Mouse (Mus musculus): ENCODE results near the gene Gata3.

Gene Gata3

GRCm38 (mm10) chr2:9874467-9875219 lies 15.2 kb downstream of the Gata3 start:
- in situ Hi-C loops (cut with MboI, MseI): loop anchor here (5.0 to 25.0 kb wide), 2 partner anchors 297 to 1338 kb away; no protein-coding TSS in a partner anchor

- in situ Hi-C loops (cut with MboI, MseI): loop anchor here (5.0 to 25.0 kb wide), 2 partner anchors 296 to 1339 kb away; no protein-coding TSS in a partner anchor
Observed at GRCm38 (mm10) chr2:9873757-9874156, 16.1 kb downstream of the Gata3 start.

DNA sequence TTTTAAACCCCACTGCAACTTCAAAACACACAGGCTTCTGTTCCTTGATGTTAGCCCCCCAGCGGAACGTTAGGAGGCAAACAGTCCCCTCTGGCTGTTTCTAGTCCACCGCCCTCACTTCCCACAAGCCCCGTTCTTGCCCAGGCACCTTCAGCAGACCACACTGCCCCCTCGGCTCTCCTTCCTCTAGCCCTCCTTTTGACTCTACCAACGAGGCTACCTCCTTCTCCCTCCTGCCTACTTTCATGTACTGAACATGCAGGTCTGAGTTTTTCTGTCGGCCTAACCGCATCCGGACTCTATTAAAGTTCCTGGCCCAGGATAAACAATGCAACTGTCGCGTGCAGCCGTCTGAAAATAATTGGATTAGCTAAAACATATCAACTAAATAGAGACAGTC lies 17.2 kb downstream of the Gata3 start:
- in situ Hi-C loops (cut with MboI, MseI): loop anchor here (5.0 to 25.0 kb wide), 2 partner anchors 295 to 1340 kb away; no protein-coding TSS in a partner anchor

DNA sequence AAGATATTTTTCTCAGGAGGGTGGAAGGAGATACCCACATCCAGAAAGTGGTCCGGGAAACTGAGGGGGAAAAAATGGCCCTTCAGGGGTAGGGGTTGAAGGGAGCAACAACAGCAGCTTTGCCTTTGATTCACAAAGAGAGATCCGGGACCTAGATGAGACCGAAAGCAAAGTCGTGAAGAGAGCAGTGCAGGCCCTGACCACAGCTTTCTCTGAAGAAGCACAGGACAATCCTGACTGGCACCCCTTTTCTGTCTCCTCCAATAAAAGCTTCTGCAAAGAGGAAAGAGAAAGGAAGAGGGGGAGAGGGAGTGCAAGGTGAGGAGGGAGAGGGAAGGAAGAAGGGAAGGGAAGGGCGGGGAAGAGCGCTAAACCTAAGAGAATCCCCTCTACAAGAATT lies 18.0 kb downstream of the Gata3 start:
- in situ Hi-C loops (cut with MboI, MseI): loop anchor here (5.0 to 25.0 kb wide), 2 partner anchors 294 to 1341 kb away; no protein-coding TSS in a partner anchor

GRCm38 (mm10) chr2:9871141-9871716 lies 18.6 kb downstream of the Gata3 start:
- in situ Hi-C loops (cut with MboI, MseI): loop anchor here (5.0 to 25.0 kb wide), 2 partner anchors 294 to 1341 kb away; no protein-coding TSS in a partner anchor

- in situ Hi-C loops (cut with MboI, MseI): loop anchor here (25.0 kb wide), 1 partner anchor 1345 kb away; no protein-coding TSS in a partner anchor
Observed at GRCm38 (mm10) chr2:9867092-9867825, 22.6 kb downstream of the Gata3 start.

DNA sequence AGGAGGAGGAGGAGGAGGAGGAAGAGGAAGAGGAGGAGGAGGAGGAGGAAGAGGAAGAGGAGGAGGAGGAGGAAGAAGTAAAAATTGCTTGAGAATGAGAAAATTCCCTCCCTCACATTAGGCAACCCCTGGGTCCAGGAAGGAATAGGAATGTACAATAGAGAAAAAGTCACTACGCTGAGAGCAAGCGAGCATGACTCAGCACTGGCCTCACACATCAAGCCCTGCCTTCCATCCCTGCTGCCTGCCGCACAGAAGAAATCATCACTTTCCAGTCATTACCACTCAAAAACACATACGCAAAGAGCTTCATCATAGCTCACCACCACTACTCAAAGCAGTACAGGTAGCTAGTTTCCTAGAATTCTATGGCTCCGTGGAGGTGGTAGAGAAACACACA lies 29.1 kb downstream of the Gata3 start:
- in situ Hi-C loops (cut with MboI, MseI): loop anchor here (25.0 kb wide), 1 partner anchor 1352 kb away; no protein-coding TSS in a partner anchor

- in situ Hi-C loops (cut with MboI, MseI): loop anchor here (25.0 kb wide), 1 partner anchor 1356 kb away; no protein-coding TSS in a partner anchor
Observed at GRCm38 (mm10) chr2:9855861-9856260, 34.0 kb downstream of the Gata3 start.

DNA sequence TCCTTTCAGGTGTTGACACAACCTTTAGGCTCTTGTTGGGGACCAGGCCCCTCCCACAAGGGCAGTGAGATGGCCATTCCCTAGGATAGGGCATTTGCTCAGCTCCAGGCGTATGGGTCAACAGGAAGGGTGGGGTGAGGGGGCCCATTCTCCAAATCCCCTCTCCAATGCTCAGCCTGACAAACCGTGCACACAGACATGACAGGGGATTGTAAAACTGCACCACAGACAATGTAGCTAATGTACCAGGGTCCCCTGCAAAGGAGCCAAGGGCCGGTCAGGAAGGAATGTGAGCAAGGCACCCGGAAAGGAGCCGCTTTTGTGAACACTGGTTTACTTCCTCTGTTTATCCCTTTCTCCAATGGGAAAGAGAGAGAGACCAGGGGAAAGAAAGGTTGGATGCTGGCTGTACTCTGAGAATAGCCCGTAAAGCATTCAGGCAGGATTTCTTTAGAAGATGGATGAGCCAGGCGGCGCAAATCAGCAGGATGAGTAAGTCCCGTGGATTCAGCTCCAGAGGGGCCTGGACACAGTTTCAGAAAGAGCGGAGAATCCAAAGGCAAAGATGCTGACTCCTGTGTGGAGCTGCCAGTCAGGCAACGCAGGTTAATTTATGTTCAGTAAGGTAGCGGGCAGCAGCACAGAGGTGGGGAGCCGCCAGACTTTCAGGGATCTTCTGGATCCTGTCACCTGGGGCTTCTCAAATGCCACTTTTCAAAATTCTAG lies 36.8 kb downstream of the Gata3 start:
- in situ Hi-C loops (cut with MboI, MseI): loop anchor here (25.0 kb wide), 1 partner anchor 1359 kb away; no protein-coding TSS in a partner anchor

DNA sequence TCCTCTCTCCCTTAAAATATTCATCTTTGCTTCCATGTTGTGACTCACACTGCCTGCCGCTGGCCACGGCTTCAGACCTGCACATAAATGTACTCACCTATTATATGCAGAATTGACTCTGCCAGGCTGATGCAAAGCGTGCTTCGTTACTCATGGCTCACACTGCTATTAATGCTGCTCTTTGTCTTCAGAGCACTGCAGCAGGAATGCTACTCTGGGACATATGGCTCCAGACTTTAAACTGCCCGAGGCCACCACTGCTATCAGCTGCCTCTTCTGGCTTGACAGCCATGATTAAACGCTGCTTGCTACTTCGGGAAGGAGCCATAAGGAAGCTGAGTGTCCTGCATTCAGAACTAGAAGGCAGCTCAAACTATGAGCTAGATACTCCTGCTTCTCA lies 54.6 kb downstream of the Gata3 start:
- in situ Hi-C loops (cut with MboI, MseI): no loop called here

- in situ Hi-C loops (cut with MboI, MseI): no loop called here
Observed at GRCm38 (mm10) chr2:9833712-9834111, 56.1 kb downstream of the Gata3 start.

- in situ Hi-C loops (cut with MboI, MseI): no loop called here
Observed at GRCm38 (mm10) chr2:9827624-9828023, 62.2 kb downstream of the Gata3 start.

GRCm38 (mm10) chr2:9820611-9821010 lies 69.2 kb downstream of the Gata3 start:
- in situ Hi-C loops (cut with MboI, MseI): no loop called here

- in situ Hi-C loops (cut with MboI, MseI): no loop called here
Observed at GRCm38 (mm10) chr2:9818177-9818785, 71.6 kb downstream of the Gata3 start.

All from T-helper 2 cell (primary cell).